Mouse (Mus musculus) megakaryocyte, embryonic 14.5 days (primary cell): ENCODE data around the gene Rbks.

ENCODE experiments used
- FLI1 ChIP-seq: IDR thresholded peaks from 2 replicates; pipeline ENCODE4 v1.6.1; 2012; ENCODE audit warnings: low read length, inconsistent platforms, mixed read lengths
- GATA1 ChIP-seq: IDR thresholded peaks from 3 replicates; pipeline ENCODE4 v1.6.1; 2012; ENCODE audit warnings: mixed read lengths, low read length, inconsistent platforms, borderline replicate concordance

- TF ChIP-seq GATA1 (no peak), FLI1 (no peak)
Observed at GRCm38 (mm10) chr5:31727456-31727855, 30.0 kb upstream of the Rbks start.
